Mouse (Mus musculus): ENCODE measurements around the gene Sirpa.

DNA sequence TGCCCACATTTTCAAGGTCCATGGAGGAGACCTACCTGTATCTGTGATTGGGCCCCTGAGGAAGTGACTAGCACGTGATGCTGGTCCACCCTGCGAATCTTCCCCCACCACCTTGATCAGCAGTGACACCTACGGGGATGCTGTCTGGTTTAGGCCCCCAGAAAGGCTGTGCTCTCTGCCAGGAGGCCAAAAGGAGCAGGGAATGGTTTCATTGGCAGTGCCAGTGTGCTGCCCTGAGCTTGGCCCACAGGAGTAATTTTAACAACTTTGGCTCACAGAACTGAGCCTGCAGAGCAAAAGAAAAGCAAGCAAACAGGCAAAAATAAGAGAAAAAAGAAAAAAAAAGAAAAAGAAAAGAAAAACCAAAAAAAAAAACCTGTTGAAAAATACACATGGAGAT is 13.2 kb downstream of the Sirpa start:
- no peak for TF ChIP-seq CTCF (IDR thresholded peaks at IDR 0.05; ENCODE audit: low read depth)
- TF ChIP-seq EP300 (optimal IDR thresholded peaks at IDR 0.05): no peak
